Mouse (Mus musculus) embryonic fibroblast, embryonic 13.5 days (primary cell): ENCODE results near the gene Tmem259. TPM values are rescaled to one million over a fixed set of nuclear protein-coding genes. Genes with fewer than 3 reads are reported as not detected.
A peak's percentile ranks its signal among the peaks of the same experiment; 100 is the strongest.

Experiments used
- H3K27ac ChIP-seq: 2 replicates; pipeline ENCODE4 v1.5.1; 2012; ENCODE audit warnings: low read length, control low read depth, inconsistent platforms; ENCODE audit not compliant: insufficient read depth
- H3K4me1 ChIP-seq: 2 replicates; pipeline ENCODE4 v1.6.1; 2011; ENCODE audit warnings: low read length; ENCODE audit not compliant: control insufficient read depth, insufficient read depth
- H3K4me3 ChIP-seq: 2 replicates; pipeline ENCODE4 v1.5.1; 2011; ENCODE audit warnings: mild to moderate bottlenecking, control low read depth, low read length; ENCODE audit not compliant: insufficient read depth
- CTCF ChIP-seq: IDR thresholded peaks from 2 replicates; pipeline ENCODE4 v1.5.1; 2011; ENCODE audit warnings: mild to moderate bottlenecking, control low read depth, low read length, moderate library complexity, borderline replicate concordance; ENCODE audit not compliant: insufficient read depth
- POLR2A ChIP-seq: IDR thresholded peaks from 2 replicates; pipeline ENCODE4 v1.6.1; 2011; ENCODE audit warnings: low read depth, mild to moderate bottlenecking, control low read depth, low read length, moderate library complexity
- polyA plus RNA-seq: library from polyadenylated mRNA; stranded (reverse); fragments of >200 nt; gene quantifications from 2 replicates; pipeline ENCODE4 v1.2.4, GENCODE M21; 2011; ENCODE audit warnings: low read depth; ENCODE audit not compliant: missing spikeins, insufficient read length

The Tmem259 gene
- polyA plus RNA-seq, 1 experiment = 73.4 TPM

GRCm38 (mm10) chr10:80001945-80002344, 17.8 kb upstream of the Tmem259 start:
- Histone ChIP-seq H3K27ac (no peak overlapping the region), H3K4me1 (no peaks in the 10 kb centered on the region), H3K4me3 (no peak overlapping the region)
- TF ChIP-seq POLR2A = no peak
- no peak for TF ChIP-seq CTCF

GRCm38 (mm10) chr10:79997819-79998218, 13.7 kb upstream of the Tmem259 start:
- Histone ChIP-seq H3K4me1 (no peaks in the 10 kb centered on the region), H3K4me3 (peak overlapping the region; percentile 59), H3K27ac (no peak overlapping the region)
- TF ChIP-seq POLR2A (no peak), CTCF (no peak)

- Histone ChIP-seq H3K4me3 (peak overlapping the region; percentile 59), H3K4me1 (no peaks in the 10 kb centered on the region), H3K27ac (peak overlapping the region; percentile 42; the same call in 1 of the 2 replicates)
- TF ChIP-seq CTCF (no peak), POLR2A (no peak)
These were observed 13.1 kb upstream of the Tmem259 start for GRCm38 (mm10) chr10:79997034-79997760.

GRCm38 (mm10) chr10:79996272-79997033, 12.3 kb upstream of the Tmem259 start, which contains the start of gene Abca7:
TSS of gene Abca7 (plus strand) at chr10:79996494.
- peak within 1 kb of the TSS; percentile 42 for H3K27ac ChIP-seq
- peak within 1 kb of the TSS; percentile 59 for H3K4me3 ChIP-seq
- no peaks in the 10 kb centered on the region for H3K4me1 ChIP-seq
- TF ChIP-seq CTCF = no peak
- TF ChIP-seq POLR2A = peak; percentile 64

- Histone ChIP-seq H3K27ac (no peak overlapping the region), H3K4me3 (no peak overlapping the region), H3K4me1 (no peaks in the 10 kb centered on the region)
- TF ChIP-seq POLR2A (no peak; the same call in 1 of the 2 replicates), CTCF (no peak)
These were observed 11.5 kb upstream of the Tmem259 start for GRCm38 (mm10) chr10:79995636-79996035.

- H3K27ac ChIP-seq = no peak overlapping the region
These were observed 10.4 kb upstream of the Tmem259 start for GRCm38 (mm10) chr10:79994397-79995115.

GRCm38 (mm10) chr10:79991548-79991947, 7.4 kb upstream of the Tmem259 start:
- Histone ChIP-seq H3K27ac (no peak overlapping the region), H3K4me1 (no peaks in the 10 kb centered on the region), H3K4me3 (peak overlapping the region; percentile 71)
- TF ChIP-seq POLR2A (no peak), CTCF (no peak)

More at GRCm38 (mm10) chr10:79994397-79995115, 10.4 kb upstream of the Tmem259 start:
- Histone ChIP-seq H3K4me3 (no peak overlapping the region), H3K4me1 (no peaks in the 10 kb centered on the region)
- no peak for TF ChIP-seq CTCF
- no peak for TF ChIP-seq POLR2A

- H3K4me3 ChIP-seq = peak overlapping the region; percentile 71
- no peaks in the 10 kb centered on the region for H3K4me1 ChIP-seq
- TF ChIP-seq CTCF (no peak), POLR2A (peak; percentile 44)
- H3K27ac ChIP-seq = peak overlapping the region; percentile 4; the same call in 1 of the 2 replicates
These were observed 7.0 kb upstream of the Tmem259 start for GRCm38 (mm10) chr10:79991099-79991498.

- Histone ChIP-seq H3K4me3 (peak overlapping the region; percentile 71), H3K27ac (peak overlapping the region; percentile 99), H3K4me1 (0 out of 2 replicates have a peak, but pooled peaks cover 2% of the 10 kb centered on the region)
- TF ChIP-seq POLR2A (peak; percentile 62; the same call in 1 of the 2 replicates), CTCF (no peak)
These were observed 5.7 kb upstream of the Tmem259 start for GRCm38 (mm10) chr10:79989870-79990269.
